ENCODE assay signal across 26 mouse cellular contexts in genomic region chr10:61187001-61187400, GRCm38 (mm10). TPM values are rescaled to one million over a fixed set of nuclear protein-coding genes. Genes with fewer than 3 reads are reported as not detected.
A peak's percentile ranks its signal among the peaks of the same experiment; 100 is the strongest.
DNase-seq lines count a peak whose midpoint lies in the region; ATAC-seq and TF ChIP-seq lines count a peak whose summit lies in the region.
"Had no signal": no experiment of that assay in that cellular context is flagged by ENCODE, and none has a peak within 500 bp of the region (broad histone marks: within the 10 kb centered on the region; RNA-seq: fewer than 3 reads in every experiment).

No protein-coding gene starts in this region.

- no peaks in the 10 kb centered on the region for H3K4me1 ChIP-seq in lung, embryonic 14.5 days (ENCODE audit: insufficient read depth)
- H3K4me1 ChIP-seq in lung, adult 2 months (ENCODE audit: control insufficient read depth, insufficient read depth, low read length): no peaks in the 10 kb centered on the region
- H3K4me1 ChIP-seq in lung, postnatal 0 days (ENCODE audit: insufficient read depth, low read depth, low read length): peaks cover 5% of the 10 kb centered on the region; the same call in 1 of the 2 replicates
- H3K4me1 ChIP-seq: forebrain, embryonic 13.5 days; heart, embryonic 15.5 days had no signal

- no peak for TF ChIP-seq POLR2A in lung, adult 2 months (IDR thresholded peaks at IDR 0.05; ENCODE audit: borderline replicate concordance, extremely low read depth, low read depth, low read length)

- peak; percentile 30 for DNase-seq in lung, embryonic 14.5 days
- DNase-seq in lung, adult 2 months: no peak
- DNase-seq in lung, postnatal 0 days (ENCODE audit: low spot score): no peak
- no peak for DNase-seq in lung, postnatal 14 days
- peak; percentile 72 for DNase-seq in adipocyte (ENCODE audit: low spot score)
- peak; percentile 81 for DNase-seq in testis, postnatal 14 days (ENCODE audit: low spot score)
- no peak for DNase-seq in urinary bladder, adult 18-20 months (ENCODE audit: low spot score in 2 of 2)
- DNase-seq: adrenal gland, postnatal 10 days; adrenal gland, postnatal 36 days; cerebellum, adult 18-20 months; cerebellum, adult 9-10 months; cerebellum, postnatal 14 days; gastrocnemius, postnatal 10 days; gastrocnemius, postnatal 36 days; heart, adult 11 months; heart, postnatal 10 days; heart, postnatal 36 days had no signal

- no peak for TF ChIP-seq CTCF in lung, embryonic 14.5 days (IDR thresholded peaks at IDR 0.05; ENCODE audit: low read depth)
- no peak for TF ChIP-seq CTCF in lung, adult 2 months (IDR thresholded peaks at IDR 0.05; ENCODE audit: insufficient read depth, low read length)
- no peak for TF ChIP-seq CTCF in lung, postnatal 0 days (IDR thresholded peaks at IDR 0.05)

- TF ChIP-seq EP300 in lung, postnatal 0 days (IDR thresholded peaks at IDR 0.05): no peak

- H3K9me3 ChIP-seq in lung, embryonic 14.5 days (ENCODE audit: low read depth, low read length): no peaks in the 10 kb centered on the region
- no peaks in the 10 kb centered on the region for H3K9me3 ChIP-seq in lung, postnatal 0 days (ENCODE audit: low read length)
- H3K9me3 ChIP-seq: forebrain, embryonic 10.5 days; forebrain, embryonic 13.5 days; heart, embryonic 15.5 days had no signal

- no peak overlapping the region for H3K9ac ChIP-seq in lung, embryonic 14.5 days
- H3K9ac ChIP-seq in lung, postnatal 0 days (replicated peaks; ENCODE audit: low read depth): no peak overlapping the region
- H3K9ac ChIP-seq: forebrain, embryonic 13.5 days; heart, embryonic 15.5 days; hindbrain, embryonic 14.5 days had no signal

- H3K27me3 ChIP-seq in lung, embryonic 14.5 days (ENCODE audit: insufficient read depth, low read length): no peaks in the 10 kb centered on the region
- no peaks in the 10 kb centered on the region for H3K27me3 ChIP-seq in lung, postnatal 0 days (replicated peaks; ENCODE audit: insufficient read depth, low read length)
- H3K27me3 ChIP-seq: heart, embryonic 15.5 days had no signal

- 56% methylated on average over 3 of the region's 3 CpGs for WGBS in lung, embryonic 14.5 days
- 56% methylated on average over 3 of the region's 3 CpGs for WGBS in lung, adult 2 months
- WGBS in lung, postnatal 0 days: 44% methylated on average over 3 of the region's 3 CpGs

- no peak for ATAC-seq in lung, embryonic 14.5 days (ENCODE audit: insufficient read depth)
- peak; percentile 47 for ATAC-seq in lung, postnatal 0 days
- ATAC-seq: activated CD4-positive, CD25-positive, alpha-beta regulatory T cell, adult 4 months; forebrain, embryonic 13.5 days; forebrain, embryonic 16.5 days; hindbrain, postnatal 0 days had no signal

- H3K4me2 ChIP-seq in lung, embryonic 14.5 days: no peak overlapping the region
- no peak overlapping the region for H3K4me2 ChIP-seq in lung, postnatal 0 days (replicated peaks; ENCODE audit: low read depth, low read length)
- H3K4me2 ChIP-seq: forebrain, embryonic 13.5 days; heart, embryonic 11.5 days; heart, embryonic 15.5 days; hindbrain, embryonic 14.5 days had no signal

- H3K4me3 ChIP-seq in lung, embryonic 14.5 days (ENCODE audit: low read depth, low read length): no peak overlapping the region
- no peak overlapping the region for H3K4me3 ChIP-seq in lung, adult 2 months (replicated peaks; ENCODE audit: extremely low read depth, low read depth, low read length)
- H3K4me3 ChIP-seq in lung, postnatal 0 days (ENCODE audit: low read depth, low read length): no peak overlapping the region
- H3K4me3 ChIP-seq: forebrain, embryonic 10.5 days; forebrain, embryonic 13.5 days; heart, embryonic 15.5 days had no signal

- H3K27ac ChIP-seq in lung, embryonic 14.5 days (ENCODE audit: low read depth): no peak overlapping the region
- no peak overlapping the region for H3K27ac ChIP-seq in lung, postnatal 0 days (ENCODE audit: low read length)
- H3K27ac ChIP-seq: forebrain, embryonic 10.5 days; forebrain, embryonic 13.5 days; heart, embryonic 15.5 days; hindbrain, embryonic 14.5 days; hindbrain, postnatal 0 days had no signal

- H3K36me3 ChIP-seq in lung, embryonic 14.5 days (ENCODE audit: insufficient read depth): no peaks in the 10 kb centered on the region
- H3K36me3 ChIP-seq in lung, postnatal 0 days (ENCODE audit: insufficient read depth, low read length): no peaks in the 10 kb centered on the region
- H3K36me3 ChIP-seq: forebrain, embryonic 10.5 days; heart, embryonic 15.5 days had no signal

RNA-seq across cellular contexts. Expression of gene Tbata, which starts 15.2 kb away (rescaled TPM):
- polyA plus RNA-seq in lung, embryonic 14.5 days (2014; fragmentation: Nextera tagmentation; extraction: Ambion mirVana): 1.4 and 1.6 TPM in 2 replicates
- polyA plus RNA-seq in lung, adult 2 months (2012; rRNA removed): 3.8 and 4.1 TPM in 2 replicates
- polyA plus RNA-seq in lung, postnatal 0 days (2015; fragmentation: Nextera tagmentation; extraction: Ambion mirVana): 2.1 and 2.5 TPM in 2 replicates
- polyA plus RNA-seq: activated CD4-positive, CD25-positive, alpha-beta regulatory T cell, adult 4 months; embryonic facial prominence, embryonic 11.5 days; forebrain, embryonic 10.5 days; heart, embryonic 11.5 days; hindbrain, embryonic 14.5 days had no signal

RNA-seq across cellular contexts. Expression of gene Sgpl1, which starts 39.5 kb away (rescaled TPM):
- 74.3 and 77.6 TPM in 2 replicates for polyA plus RNA-seq in lung, embryonic 14.5 days (2014; fragmentation: Nextera tagmentation; extraction: Ambion mirVana)
- 19.0 and 29.2 TPM in 2 replicates for polyA plus RNA-seq in lung, adult 2 months (2012; rRNA removed)
- 33.7 and 36.3 TPM in 2 replicates for polyA plus RNA-seq in lung, postnatal 0 days (2015; fragmentation: Nextera tagmentation; extraction: Ambion mirVana)

Comparison
In these comparisons a context has a peak if more than half of its experiments do, and no peak if none do; other contexts are left out.
1. DNase-seq: peak in lung, embryonic 14.5 days (single experiment), adipocyte (single experiment) and testis, postnatal 14 days (single experiment); none in lung, adult 2 months (single experiment), lung, postnatal 0 days (single experiment), lung, postnatal 14 days (single experiment) and urinary bladder, adult 18-20 months (0 of 2).